Mouse (Mus musculus) cerebellum, adult 9-11 months (tissue): Measurements from ENCODE around the gene Fam189b.
A peak's percentile ranks its signal among the peaks of the same experiment; 100 is the strongest.
"Not testable (repeated sequence)": the region's sequence is repeated elsewhere in the genome, so short reads cannot be mapped to it uniquely, and the experiment has no call there.

Experiments used
- DNase-seq: peaks from one replicate; pipeline ENCODE4 v3.0.0; 2022

The Fam189b gene

GRCm38 (mm10) chr3:89183058-89183958 is at the start of gene Fam189b:
TSS of gene Fam189b (plus strand) at chr3:89183143.
- peak; percentile 94 for DNase-seq

- DNase-seq, result no peak
Measured at GRCm38 (mm10) chr3:89133752-89134151, 49.2 kb upstream of the Fam189b start.

DNA sequence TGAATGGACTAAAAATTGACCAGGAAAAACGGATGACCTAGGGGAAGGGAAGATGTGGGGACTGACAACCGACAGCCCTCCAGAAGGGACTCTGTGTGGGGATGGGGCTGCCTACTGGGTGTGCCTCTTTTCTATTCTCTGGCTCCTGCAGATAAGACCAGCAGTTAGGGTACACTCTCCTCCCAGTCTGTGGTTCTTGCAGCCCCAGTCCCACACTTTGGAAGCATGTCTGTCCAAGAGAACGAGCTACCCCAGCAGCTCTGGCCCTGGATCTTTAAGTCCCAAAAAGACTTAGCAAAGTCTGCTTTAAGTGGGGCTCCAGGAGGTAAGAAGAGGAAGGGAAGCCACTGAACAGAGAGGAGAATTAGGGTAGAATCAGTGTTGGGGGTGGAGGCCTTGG is 47.0 kb upstream of the Fam189b start, which contains the start of gene Pklr:
Pklr (plus strand) TSS at position 185 of the 400 bp plus-strand sequence.
- DNase-seq, result no peak

DNA sequence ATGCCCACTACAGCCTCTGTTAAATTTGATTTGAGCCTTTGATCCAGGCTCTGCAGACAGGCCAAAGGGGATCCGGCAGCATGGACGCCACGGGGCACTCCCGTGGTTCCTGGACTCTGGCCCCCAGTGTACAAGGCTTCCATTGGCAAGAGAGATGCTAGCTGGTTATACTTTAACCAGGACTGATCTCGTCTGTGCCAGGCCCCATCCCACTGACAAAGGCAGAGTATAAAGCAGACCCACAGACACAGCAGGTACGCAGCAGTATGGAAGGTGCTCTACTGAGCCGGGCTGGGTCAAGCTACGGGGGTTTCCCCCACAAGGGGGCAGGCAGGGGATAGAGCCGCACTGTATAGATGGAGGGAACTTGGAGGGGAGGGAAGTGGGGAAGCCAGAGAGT is 46.6 kb upstream of the Fam189b start:
- no peak for DNase-seq

DNA sequence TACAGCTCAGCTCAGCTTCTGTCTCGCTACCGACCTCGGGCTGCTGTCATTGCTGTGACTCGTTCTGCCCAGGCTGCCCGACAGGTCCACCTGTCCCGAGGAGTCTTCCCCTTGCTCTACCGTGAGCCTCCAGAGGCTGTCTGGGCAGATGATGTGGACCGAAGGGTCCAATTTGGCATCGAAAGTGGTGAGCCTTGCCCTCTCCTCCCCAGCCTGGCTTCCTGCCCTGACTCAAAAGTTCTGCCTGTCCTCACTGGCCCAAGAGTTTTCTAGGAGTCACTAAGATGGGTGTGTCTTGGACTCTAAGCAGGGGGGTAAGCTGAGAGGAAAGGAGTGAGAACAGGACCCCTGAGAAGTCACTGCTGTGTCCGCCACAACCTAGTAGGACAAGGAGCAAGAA is 38.1 kb upstream of the Fam189b start:
- DNase-seq, result no peak

GRCm38 (mm10) chr3:89145566-89145965 is 37.4 kb upstream of the Fam189b start:
- no peak for DNase-seq

GRCm38 (mm10) chr3:89147101-89147978 is 35.6 kb upstream of the Fam189b start:
- DNase-seq, result no peak

GRCm38 (mm10) chr3:89147979-89148311 is 35.0 kb upstream of the Fam189b start:
- no peak for DNase-seq

GRCm38 (mm10) chr3:89148567-89148966 is 34.4 kb upstream of the Fam189b start:
- no peak for DNase-seq

DNA sequence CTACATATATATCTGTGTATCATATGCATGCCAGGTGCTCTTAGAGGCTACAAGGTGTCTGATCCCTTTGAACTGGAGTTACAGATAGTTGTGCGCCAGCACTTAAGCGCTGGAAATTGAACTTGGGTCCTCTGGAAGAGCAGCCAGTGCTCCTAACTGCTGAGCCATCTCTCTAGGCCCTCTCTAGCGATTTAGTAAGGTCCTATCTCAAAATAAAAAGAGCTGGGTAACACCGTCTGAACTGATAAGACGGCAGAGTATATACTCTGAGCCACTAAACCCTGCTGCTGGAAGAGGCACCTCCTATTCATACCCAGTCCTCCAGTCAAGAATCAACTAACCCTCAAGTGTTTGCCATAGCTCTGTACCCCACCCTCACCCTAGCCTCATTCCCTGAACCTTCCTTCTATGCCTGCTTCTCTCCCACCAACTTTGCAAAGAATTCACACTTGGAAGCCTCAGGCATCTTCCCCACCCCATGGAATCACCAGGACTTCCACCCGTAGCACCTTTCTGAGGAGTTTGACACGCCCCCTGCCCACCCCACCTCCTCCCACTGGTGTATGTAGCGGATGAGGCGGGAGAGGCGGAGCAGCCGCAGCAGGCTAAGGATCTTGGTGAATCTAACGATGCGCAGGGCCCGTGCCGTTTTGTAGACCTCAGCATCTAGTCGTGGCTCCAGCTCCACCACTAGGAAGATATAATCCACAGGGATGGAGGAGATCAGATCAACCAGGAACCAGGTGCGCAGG is 30.7 kb upstream of the Fam189b start:
- DNase-seq, result no peak

DNA sequence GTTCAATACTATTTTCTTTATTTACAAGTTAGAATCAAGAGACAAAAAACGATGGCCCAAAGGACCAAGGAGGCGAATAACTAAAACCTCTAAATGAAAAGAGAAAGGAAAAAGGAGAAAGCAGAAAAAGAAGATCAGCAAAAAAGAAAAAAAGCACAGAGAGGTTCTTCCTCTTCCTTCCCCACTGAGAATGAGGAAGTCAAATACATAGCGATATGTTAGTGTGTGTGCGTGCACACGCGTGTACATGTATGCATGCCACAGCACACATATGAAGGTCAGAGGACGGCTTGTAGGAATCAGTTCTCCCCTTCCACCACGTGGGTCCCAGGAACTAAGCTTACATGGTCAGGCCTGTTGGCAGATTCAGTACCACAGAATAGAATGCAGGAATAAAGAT is 26.0 kb upstream of the Fam189b start:
- no peak for DNase-seq

DNA sequence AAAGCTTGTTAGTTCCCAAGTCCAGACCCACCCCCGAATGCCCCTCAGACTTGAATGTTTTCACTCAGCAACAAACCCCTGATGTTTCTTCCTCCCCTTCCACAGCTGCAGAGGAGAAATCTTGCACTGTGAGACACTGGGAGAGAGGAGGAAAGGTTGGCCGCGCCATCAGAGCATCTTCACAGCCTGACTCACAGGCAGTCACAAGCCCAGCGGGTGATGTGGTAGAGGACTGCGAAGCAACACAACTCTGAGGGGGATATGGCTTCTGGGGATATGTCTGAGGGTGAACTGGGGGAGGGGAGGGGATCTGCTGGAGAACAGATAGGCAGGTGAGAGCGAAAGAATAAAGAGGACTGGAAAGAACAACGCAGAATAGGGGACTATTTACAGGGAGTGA is 24.3 kb upstream of the Fam189b start:
- no peak for DNase-seq

GRCm38 (mm10) chr3:89159211-89159610 is 23.7 kb upstream of the Fam189b start:
- DNase-seq, result no peak

- DNase-seq, result peak; percentile 65
Measured at GRCm38 (mm10) chr3:89159616-89160344, 23.2 kb upstream of the Fam189b start, which contains the start of gene Hcn3. TSS of gene Hcn3 (minus strand) at chr3:89160196.

DNA sequence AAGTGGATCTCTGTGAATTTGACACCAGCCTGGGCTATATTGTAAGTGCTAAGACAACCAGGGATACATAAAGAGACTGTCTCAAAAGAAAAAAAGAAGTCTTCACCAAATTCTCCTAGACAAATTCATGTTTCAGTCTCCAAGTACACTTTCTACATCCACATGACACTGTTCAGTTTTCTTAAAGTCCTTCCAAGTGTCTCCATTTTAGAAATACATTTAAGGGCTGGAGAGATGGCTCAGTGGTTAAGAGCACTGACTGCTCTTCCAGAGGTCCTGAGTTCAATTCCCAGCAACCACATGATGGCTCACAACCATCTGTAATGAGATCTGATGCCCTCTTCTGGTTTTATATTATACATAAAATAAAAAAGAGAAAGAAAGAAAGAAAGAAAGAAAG is 21.7 kb upstream of the Fam189b start:
- not testable (repeated sequence) for DNase-seq

DNA sequence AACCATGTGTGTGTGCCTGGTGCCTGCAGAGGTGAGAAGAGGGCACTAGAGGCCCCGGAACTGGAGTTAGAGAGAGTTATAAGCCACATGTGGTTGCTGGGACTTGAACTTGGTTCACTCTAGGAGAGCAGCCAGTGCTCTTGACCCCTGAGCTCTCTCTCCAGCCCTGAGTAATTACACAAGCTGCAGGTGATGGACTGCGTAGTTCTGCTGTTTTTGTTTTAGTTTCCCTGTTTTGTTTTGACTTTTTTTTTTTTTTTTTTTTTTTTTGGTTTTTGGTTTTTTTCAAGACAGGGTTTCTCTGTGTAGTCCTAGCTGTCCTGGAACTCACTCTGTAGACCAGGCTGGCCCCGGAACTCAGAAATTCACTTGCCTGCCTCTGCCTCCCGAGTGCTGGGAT is 21.2 kb upstream of the Fam189b start:
- no peak for DNase-seq

GRCm38 (mm10) chr3:89163123-89163522 is 19.8 kb upstream of the Fam189b start:
- peak; percentile 8 for DNase-seq

GRCm38 (mm10) chr3:89163643-89164245 is 19.2 kb upstream of the Fam189b start:
- DNase-seq, result peak; percentile 9

DNA sequence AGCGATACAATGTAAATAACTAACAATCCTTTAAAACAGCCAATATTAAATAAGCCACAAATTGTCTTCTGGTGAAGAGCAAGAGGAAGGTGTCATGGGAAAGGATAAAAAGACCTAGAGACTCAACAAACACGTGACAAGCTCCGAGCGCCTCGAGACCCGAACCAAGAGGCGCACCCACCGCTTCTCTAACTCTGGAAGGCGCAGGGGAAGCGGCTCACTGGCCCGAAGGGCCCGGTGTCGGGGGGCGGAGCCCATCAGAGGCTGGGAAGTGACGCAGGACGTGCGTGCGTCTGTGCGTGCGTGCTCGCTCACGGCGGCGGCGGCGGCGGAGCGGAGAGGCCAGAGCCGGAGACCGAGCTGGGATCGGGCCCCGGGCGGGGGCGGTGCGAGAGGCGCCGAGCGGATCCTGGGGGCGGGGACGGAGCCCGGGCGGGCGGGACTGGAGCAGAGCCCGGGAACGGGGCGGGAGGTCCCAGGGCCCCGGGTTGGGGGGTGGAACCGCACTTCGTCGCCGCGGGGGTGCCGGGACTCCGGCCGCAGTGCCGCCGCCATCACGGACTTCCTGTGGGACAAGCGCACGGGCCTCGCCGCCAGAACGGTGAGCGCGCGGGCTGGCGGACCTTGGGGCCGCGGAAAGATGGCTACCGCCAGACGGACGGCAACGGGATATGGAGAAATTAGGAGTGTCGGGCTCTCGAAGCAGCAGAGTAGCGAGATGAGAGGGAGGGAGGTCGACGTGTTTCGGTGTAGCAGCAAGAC is 18.3 kb upstream of the Fam189b start, which contains the start of gene Clk2:
Clk2 (plus strand) TSS at position 290 of the 762 bp plus-strand sequence.
- peak; percentile 95 for DNase-seq

- peak; percentile 24 for DNase-seq
Measured at GRCm38 (mm10) chr3:89165268-89165870, 17.6 kb upstream of the Fam189b start.
